Mouse (Mus musculus): ENCODE measurements around the gene Mt3. TPM values are rescaled to one million over a fixed set of nuclear protein-coding genes. Genes with fewer than 3 reads are reported as not detected.

Gene Mt3
- not detected for polyA plus RNA-seq (2015; fragmentation: Illumina TruSeq; extraction: RNeasy Lipid Tissue Mini Kit (QIAGEN cat#74804); ENCODE audit: insufficient read depth, low read depth, low replicate concordance)

GRCm38 (mm10) chr8:94152513-94153300 lies at the start of gene Mt3:
TSS of gene Mt3 (plus strand) at chr8:94152607.

GRCm38 (mm10) chr8:94136933-94137332 lies 15.5 kb upstream of the Mt3 start, which contains the start of gene Mt4:
TSS of gene Mt4 (plus strand) at chr8:94137197.

GRCm38 (mm10) chr8:94172075-94172808 lies 19.8 kb downstream of the Mt3 start, which contains the start of gene Mt2:
TSS of gene Mt2 (plus strand) at chr8:94172664.

GRCm38 (mm10) chr8:94178857-94179712 lies 26.7 kb downstream of the Mt3 start, which contains the start of gene Mt1:
TSS of gene Mt1 (plus strand) at chr8:94179082.

Other genes starting within 250 kb of the Mt3 start
- 24.7 TPM for gene Amfr, start 139.8 kb upstream of the Mt3 start, polyA plus RNA-seq (2015; fragmentation: Illumina TruSeq; extraction: RNeasy Lipid Tissue Mini Kit (QIAGEN cat#74804); ENCODE audit: insufficient read depth, low read depth, low replicate concordance)
- 2.9 TPM for gene Nudt21, start 115.6 kb upstream of the Mt3 start, polyA plus RNA-seq (2015; fragmentation: Illumina TruSeq; extraction: RNeasy Lipid Tissue Mini Kit (QIAGEN cat#74804); ENCODE audit: insufficient read depth, low read depth, low replicate concordance)
- gene Ogfod1, start 115.4 kb upstream of the Mt3 start, polyA plus RNA-seq (2015; fragmentation: Illumina TruSeq; extraction: RNeasy Lipid Tissue Mini Kit (QIAGEN cat#74804); ENCODE audit: insufficient read depth, low read depth, low replicate concordance) = 6.4 TPM
- gene Bbs2, start 53.7 kb upstream of the Mt3 start, polyA plus RNA-seq (2015; fragmentation: Illumina TruSeq; extraction: RNeasy Lipid Tissue Mini Kit (QIAGEN cat#74804); ENCODE audit: insufficient read depth, low read depth, low replicate concordance) = 9.0 TPM
- not detected for gene Mt4, start 15.4 kb upstream of the Mt3 start, polyA plus RNA-seq (2015; fragmentation: Illumina TruSeq; extraction: RNeasy Lipid Tissue Mini Kit (QIAGEN cat#74804); ENCODE audit: insufficient read depth, low read depth, low replicate concordance)
- 331 TPM for gene Mt2, start 20.1 kb downstream of the Mt3 start, polyA plus RNA-seq (2015; fragmentation: Illumina TruSeq; extraction: RNeasy Lipid Tissue Mini Kit (QIAGEN cat#74804); ENCODE audit: insufficient read depth, low read depth, low replicate concordance)
- 627 TPM for gene Mt1, start 26.5 kb downstream of the Mt3 start, polyA plus RNA-seq (2015; fragmentation: Illumina TruSeq; extraction: RNeasy Lipid Tissue Mini Kit (QIAGEN cat#74804); ENCODE audit: insufficient read depth, low read depth, low replicate concordance)
- gene Nup93, start 62.0 kb downstream of the Mt3 start, polyA plus RNA-seq (2015; fragmentation: Illumina TruSeq; extraction: RNeasy Lipid Tissue Mini Kit (QIAGEN cat#74804); ENCODE audit: insufficient read depth, low read depth, low replicate concordance) = 6.7 TPM
- not detected for gene Slc12a3, start 176.6 kb downstream of the Mt3 start, polyA plus RNA-seq (2015; fragmentation: Illumina TruSeq; extraction: RNeasy Lipid Tissue Mini Kit (QIAGEN cat#74804); ENCODE audit: insufficient read depth, low read depth, low replicate concordance)
- gene Herpud1, start 233.8 kb downstream of the Mt3 start, polyA plus RNA-seq (2015; fragmentation: Illumina TruSeq; extraction: RNeasy Lipid Tissue Mini Kit (QIAGEN cat#74804); ENCODE audit: insufficient read depth, low read depth, low replicate concordance) = 324 TPM